Mouse (Mus musculus) regulatory T cell (primary cell): ENCODE measurements around the gene Mfsd4b2.
"Not testable (repeated sequence)": the region's sequence is repeated elsewhere in the genome, so short reads cannot be mapped to it uniquely, and the experiment has no call there.

Source experiments
- in situ Hi-C: fragments of 300-600 bp; cut with MboI, MseI; formaldehyde crosslinking; loops from one replicate; pipeline ENCODE4 v1.15.1; 2025; ENCODE audit warnings: high pct_unique_total_duplicates

Gene Mfsd4b2

GRCm38 (mm10) chr10:39926616-39927139 is at the start of gene Mfsd4b2:
Gene Mfsd4b2, minus strand, starts transcription at chr10:39926923.
- in situ Hi-C loops, result no loop called here

- in situ Hi-C loops, result no loop called here
Observed at GRCm38 (mm10) chr10:39975771-39976170, 49.0 kb upstream of the Mfsd4b2 start.

GRCm38 (mm10) chr10:39974982-39975381 is 48.3 kb upstream of the Mfsd4b2 start:
- in situ Hi-C loops, result no loop called here

- in situ Hi-C loops, result loop anchor here (5.0 kb wide), 1 partner anchor 245 kb away; no protein-coding TSS in a partner anchor
Observed at GRCm38 (mm10) chr10:39967512-39967911, 40.8 kb upstream of the Mfsd4b2 start.

GRCm38 (mm10) chr10:39961906-39962305 is 35.2 kb upstream of the Mfsd4b2 start:
- in situ Hi-C loops, result loop anchor here (5.0 kb wide), 1 partner anchor 65 kb away; the partner anchor contains the start of gene Mfsd4b4

- in situ Hi-C loops, result loop anchor here (5.0 kb wide), 1 partner anchor 63 kb away; the partner anchor contains the start of gene Mfsd4b4
Observed at GRCm38 (mm10) chr10:39960441-39960822, 33.7 kb upstream of the Mfsd4b2 start.

GRCm38 (mm10) chr10:39959761-39960440 is 33.2 kb upstream of the Mfsd4b2 start, which contains the start of gene Mfsd4b3:
Gene Mfsd4b3, minus strand, starts transcription at chr10:39960153.
- in situ Hi-C loops, result loop anchor here (5.0 kb wide), 1 partner anchor 63 kb away; the partner anchor contains the start of gene Mfsd4b4

- in situ Hi-C loops, result no loop called here
Observed at GRCm38 (mm10) chr10:39958266-39958665, 31.5 kb upstream of the Mfsd4b2 start.

- in situ Hi-C loops, result no loop called here
Observed at GRCm38 (mm10) chr10:39956340-39956878, 29.7 kb upstream of the Mfsd4b2 start.

GRCm38 (mm10) chr10:39955163-39955562 is 28.4 kb upstream of the Mfsd4b2 start:
- in situ Hi-C loops, result no loop called here

- in situ Hi-C loops, result no loop called here
Observed at GRCm38 (mm10) chr10:39949377-39949954, 22.7 kb upstream of the Mfsd4b2 start.

GRCm38 (mm10) chr10:39947195-39947594 is 20.5 kb upstream of the Mfsd4b2 start:
- in situ Hi-C loops, result not testable (repeated sequence)

GRCm38 (mm10) chr10:39936553-39936952 is 9.8 kb upstream of the Mfsd4b2 start:
- in situ Hi-C loops, result loop anchor here (10.0 kb wide), 1 partner anchor 972 kb away; the partner anchor contains the start of gene Lama4

GRCm38 (mm10) chr10:39924556-39924955 is 2.2 kb downstream of the Mfsd4b2 start:
- in situ Hi-C loops, result not testable (repeated sequence)

GRCm38 (mm10) chr10:39912616-39913015 is 14.1 kb downstream of the Mfsd4b2 start:
- in situ Hi-C loops, result no loop called here

GRCm38 (mm10) chr10:39908768-39909441 is 17.8 kb downstream of the Mfsd4b2 start:
- in situ Hi-C loops, result no loop called here

GRCm38 (mm10) chr10:39906799-39907658 is 19.7 kb downstream of the Mfsd4b2 start:
- in situ Hi-C loops, result no loop called here

- in situ Hi-C loops, result no loop called here
Observed at GRCm38 (mm10) chr10:39904191-39904590, 22.5 kb downstream of the Mfsd4b2 start.

GRCm38 (mm10) chr10:39898874-39899371 is 27.8 kb downstream of the Mfsd4b2 start, which contains the start of gene Mfsd4b4:
Gene Mfsd4b4, minus strand, starts transcription at chr10:39899238.
- in situ Hi-C loops, result loop anchor here (5.0 kb wide), 1 partner anchor 63 kb away; the partner anchor contains the start of gene Mfsd4b3

GRCm38 (mm10) chr10:39896503-39896902 is 30.2 kb downstream of the Mfsd4b2 start:
- in situ Hi-C loops, result loop anchor here (5.0 kb wide), 1 partner anchor 66 kb away; the partner anchor contains the start of gene Mfsd4b3
